In genomic region chr11:40850652-40851092, GRCm38 (mm10) we compare ENCODE assay signal across 9 mouse cellular contexts.
DNase-seq lines count a peak whose midpoint lies in the region; ATAC-seq lines count a peak whose summit lies in the region.
"Had no signal": no experiment of that assay in that cellular context is flagged by ENCODE, and none has a peak within 500 bp of the region (broad histone marks: within the 10 kb centered on the region; RNA-seq: fewer than 3 reads in every experiment).

No protein-coding gene starts in this region.

- no peak overlapping the region for H3K9ac ChIP-seq in kidney, embryonic 14.5 days (ENCODE audit: low read depth, low read length)
- H3K9ac ChIP-seq in intestine, embryonic 16.5 days (ENCODE audit: low read depth, low read length), result no peak overlapping the region
- H3K9ac ChIP-seq in stomach, embryonic 14.5 days (replicated peaks; ENCODE audit: low read depth, low read length), result no peak overlapping the region
- H3K9ac ChIP-seq: liver, postnatal 0 days had no signal

- DNase-seq in kidney, adult 8-10 months, result no peak
- DNase-seq in heart, adult 18-20 months, result peak; percentile 54 to 75
- no peak for DNase-seq in layer of hippocampus, adult 18-20 months (ENCODE audit: low spot score in 2 of 2)
- DNase-seq in midbrain, embryonic 10.5 days (ENCODE audit: low spot score), result no peak
- DNase-seq in right cerebral cortex, adult 18-20 months, result no peak
- DNase-seq: liver, postnatal 0 days had no signal

- no peak overlapping the region for H3K4me2 ChIP-seq in kidney, embryonic 14.5 days (replicated peaks; ENCODE audit: low read depth, low read length)
- no peak overlapping the region for H3K4me2 ChIP-seq in intestine, embryonic 16.5 days (ENCODE audit: low read depth, low read length)
- no peak overlapping the region for H3K4me2 ChIP-seq in stomach, embryonic 14.5 days (replicated peaks; ENCODE audit: low read depth, low read length)

- no peaks in the 10 kb centered on the region for H3K27me3 ChIP-seq in kidney, embryonic 14.5 days (ENCODE audit: control insufficient read depth, insufficient read depth, low read length)
- no peaks in the 10 kb centered on the region for H3K27me3 ChIP-seq in intestine, embryonic 16.5 days (replicated peaks; ENCODE audit: control insufficient read depth, insufficient read depth, low read length)
- H3K27me3 ChIP-seq in stomach, embryonic 14.5 days (ENCODE audit: control insufficient read depth, insufficient read depth, low read length), result no peaks in the 10 kb centered on the region
- H3K27me3 ChIP-seq in midbrain, embryonic 10.5 days (ENCODE audit: low read depth, poor library complexity, severe bottlenecking), result no peaks in the 10 kb centered on the region

- H3K4me1 ChIP-seq in kidney, embryonic 14.5 days (ENCODE audit: control insufficient read depth, insufficient read depth, low read length), result no peaks in the 10 kb centered on the region
- H3K4me1 ChIP-seq in intestine, embryonic 16.5 days (ENCODE audit: control insufficient read depth, insufficient read depth, low read length), result 0 out of 2 replicates have a peak, but pooled peaks cover 2% of the 10 kb centered on the region
- 0 out of 2 replicates have a peak, but pooled peaks cover 2% of the 10 kb centered on the region for H3K4me1 ChIP-seq in stomach, embryonic 14.5 days (ENCODE audit: control insufficient read depth, insufficient read depth, low read length)
- no peaks in the 10 kb centered on the region for H3K4me1 ChIP-seq in midbrain, embryonic 10.5 days

- H3K36me3 ChIP-seq in kidney, embryonic 14.5 days (ENCODE audit: control insufficient read depth, insufficient read depth, low read length), result no peaks in the 10 kb centered on the region
- no peaks in the 10 kb centered on the region for H3K36me3 ChIP-seq in intestine, embryonic 16.5 days (ENCODE audit: control insufficient read depth, insufficient read depth, low read length)
- no peaks in the 10 kb centered on the region for H3K36me3 ChIP-seq in stomach, embryonic 14.5 days (ENCODE audit: control insufficient read depth, insufficient read depth, low read length)
- H3K36me3 ChIP-seq in midbrain, embryonic 10.5 days, result no peaks in the 10 kb centered on the region

- 22% methylated on average over 4 of the region's 4 CpGs for WGBS in kidney, embryonic 14.5 days
- 25% methylated on average over 4 of the region's 4 CpGs for WGBS in intestine, embryonic 16.5 days
- WGBS in stomach, embryonic 14.5 days, result 20% methylated on average over 4 of the region's 4 CpGs
- 78% methylated on average over 4 of the region's 4 CpGs for WGBS in midbrain, embryonic 10.5 days

- peak; percentile 96 for ATAC-seq in kidney, embryonic 14.5 days (ENCODE audit: low FRiP score, low TSS enrichment)
- peak; percentile 93 for ATAC-seq in intestine, embryonic 16.5 days
- ATAC-seq in stomach, embryonic 14.5 days (ENCODE audit: insufficient number of reproducible peaks, insufficient read depth, low FRiP score, low read depth), result peak; percentile 91
- ATAC-seq: liver, postnatal 0 days had no signal

- peak overlapping the region; percentile 63; the same call in 1 of the 2 replicates for H3K27ac ChIP-seq in kidney, embryonic 14.5 days (ENCODE audit: low read depth, low read length)
- 0 out of 2 replicates have a peak overlapping the region, but pooled peaks have one; percentile 14 for H3K27ac ChIP-seq in intestine, embryonic 16.5 days (ENCODE audit: low read length)
- H3K27ac ChIP-seq in stomach, embryonic 14.5 days (ENCODE audit: low read length), result peak overlapping the region; percentile 55; the same call in 1 of the 2 replicates
- H3K27ac ChIP-seq in midbrain, embryonic 10.5 days (replicated peaks), result no peak overlapping the region

- H3K9me3 ChIP-seq in kidney, embryonic 14.5 days (ENCODE audit: control insufficient read depth, low read length), result no peaks in the 10 kb centered on the region
- no peaks in the 10 kb centered on the region for H3K9me3 ChIP-seq in intestine, embryonic 16.5 days (ENCODE audit: control insufficient read depth, low read length)
- H3K9me3 ChIP-seq in stomach, embryonic 14.5 days (ENCODE audit: control insufficient read depth, low read depth, low read length), result no peaks in the 10 kb centered on the region
- H3K9me3 ChIP-seq in midbrain, embryonic 10.5 days (replicated peaks), result no peaks in the 10 kb centered on the region

- H3K4me3 ChIP-seq in kidney, embryonic 14.5 days (ENCODE audit: low read length), result no peak overlapping the region
- no peak overlapping the region for H3K4me3 ChIP-seq in intestine, embryonic 16.5 days (ENCODE audit: low read length)
- no peak overlapping the region for H3K4me3 ChIP-seq in stomach, embryonic 14.5 days (ENCODE audit: low read depth, low read length)
- H3K4me3 ChIP-seq in midbrain, embryonic 10.5 days, result no peak overlapping the region

Comparison
In these comparisons a context has a peak if more than half of its experiments do, and no peak if none do; other contexts are left out.
1. DNase-seq: peak in heart, adult 18-20 months (2 of 2); none in kidney, adult 8-10 months (0 of 2), layer of hippocampus, adult 18-20 months (0 of 2), midbrain, embryonic 10.5 days (single experiment) and right cerebral cortex, adult 18-20 months (single experiment).
2. Peak in every context shown above with its lines, with median percentiles within 50 percentile points of each other: ATAC-seq.